Mouse (Mus musculus): ENCODE results near the gene Tnfrsf11a. TPM values are rescaled to one million over a fixed set of nuclear protein-coding genes. Genes with fewer than 3 reads are reported as not detected.
A peak's percentile ranks its signal among the peaks of the same experiment; 100 is the strongest.

Gene Tnfrsf11a
- total and polyA plus RNA-seq, 2 experiments, result 0.45 to 1.2 TPM

GRCm38 (mm10) chr1:105859740-105860139, 79.2 kb downstream of the Tnfrsf11a start:
- no peak for TF ChIP-seq CTCF (IDR thresholded peaks at IDR 0.05; ENCODE audit: low read depth, low read length)
- no peak for TF ChIP-seq POLR2A (IDR thresholded peaks at IDR 0.05; ENCODE audit: extremely low read depth, insufficient read depth, low read length)
- no peak for DNase-seq (ENCODE audit: extremely low read depth, low read depth, low spot score)
- Histone ChIP-seq H3K9ac (ENCODE audit: low read depth, low read length) (no peak overlapping the region), H3K4me3 (ENCODE audit: insufficient read depth, low read depth, low read length) (no peak overlapping the region), H3K27ac (replicated peaks; ENCODE audit: insufficient read depth, low read depth, low read length) (no peak overlapping the region), H3K79me2 (ENCODE audit: control insufficient read depth, insufficient read depth, low read length) (no peaks in the 10 kb centered on the region), H3K4me1 (ENCODE audit: control insufficient read depth, insufficient read depth, low read length) (no peaks in the 10 kb centered on the region), H3K36me3 (ENCODE audit: control insufficient read depth, insufficient read depth, low read length) (no peaks in the 10 kb centered on the region), H3K27me3 (ENCODE audit: control insufficient read depth, insufficient read depth, low read length) (no peaks in the 10 kb centered on the region)
- WGBS, result 92% methylated on average over 2 of the region's 2 CpGs

GRCm38 (mm10) chr1:105876589-105876988, 96.1 kb downstream of the Tnfrsf11a start:
- TF ChIP-seq CTCF (IDR thresholded peaks at IDR 0.05; ENCODE audit: low read depth, low read length), result no peak
- no peak for TF ChIP-seq POLR2A (IDR thresholded peaks at IDR 0.05; ENCODE audit: extremely low read depth, insufficient read depth, low read length)
- WGBS, result 90% methylated on average over 6 of the region's 6 CpGs
- no peaks in the 10 kb centered on the region for H3K27me3 ChIP-seq (ENCODE audit: control insufficient read depth, insufficient read depth, low read length)
- no peaks in the 10 kb centered on the region for H3K36me3 ChIP-seq (ENCODE audit: control insufficient read depth, insufficient read depth, low read length)
- no peaks in the 10 kb centered on the region for H3K4me1 ChIP-seq (ENCODE audit: control insufficient read depth, insufficient read depth, low read length)
- no peaks in the 10 kb centered on the region for H3K79me2 ChIP-seq (ENCODE audit: control insufficient read depth, insufficient read depth, low read length)
- no peak for DNase-seq (ENCODE audit: extremely low read depth, low read depth, low spot score)
- H3K9ac ChIP-seq (ENCODE audit: low read depth, low read length), result no peak overlapping the region
- H3K4me3 ChIP-seq (ENCODE audit: insufficient read depth, low read depth, low read length), result no peak overlapping the region
- no peak overlapping the region for H3K27ac ChIP-seq (replicated peaks; ENCODE audit: insufficient read depth, low read depth, low read length)

GRCm38 (mm10) chr1:105877808-105878207, 97.3 kb downstream of the Tnfrsf11a start:
- TF ChIP-seq POLR2A (IDR thresholded peaks at IDR 0.05; ENCODE audit: extremely low read depth, insufficient read depth, low read length) (no peak), CTCF (IDR thresholded peaks at IDR 0.05; ENCODE audit: low read depth, low read length) (no peak)
- no peak overlapping the region for H3K9ac ChIP-seq (ENCODE audit: low read depth, low read length)
- H3K36me3 ChIP-seq (ENCODE audit: control insufficient read depth, insufficient read depth, low read length), result no peaks in the 10 kb centered on the region
- no peaks in the 10 kb centered on the region for H3K27me3 ChIP-seq (ENCODE audit: control insufficient read depth, insufficient read depth, low read length)
- H3K4me3 ChIP-seq (ENCODE audit: insufficient read depth, low read depth, low read length), result no peak overlapping the region
- no peak overlapping the region for H3K27ac ChIP-seq (replicated peaks; ENCODE audit: insufficient read depth, low read depth, low read length)
- H3K4me1 ChIP-seq (ENCODE audit: control insufficient read depth, insufficient read depth, low read length), result no peaks in the 10 kb centered on the region
- WGBS, result 39% methylated on average over 5 of the region's 5 CpGs
- peak; percentile 13 for DNase-seq (ENCODE audit: extremely low read depth, low read depth, low spot score)
- no peaks in the 10 kb centered on the region for H3K79me2 ChIP-seq (ENCODE audit: control insufficient read depth, insufficient read depth, low read length)

GRCm38 (mm10) chr1:105878416-105878815, 97.9 kb downstream of the Tnfrsf11a start:
- no peaks in the 10 kb centered on the region for H3K36me3 ChIP-seq (ENCODE audit: control insufficient read depth, insufficient read depth, low read length)
- no peak overlapping the region for H3K27ac ChIP-seq (replicated peaks; ENCODE audit: insufficient read depth, low read depth, low read length)
- H3K27me3 ChIP-seq (ENCODE audit: control insufficient read depth, insufficient read depth, low read length), result no peaks in the 10 kb centered on the region
- TF ChIP-seq POLR2A (IDR thresholded peaks at IDR 0.05; ENCODE audit: extremely low read depth, insufficient read depth, low read length) (no peak), CTCF (IDR thresholded peaks at IDR 0.05; ENCODE audit: low read depth, low read length) (no peak)
- DNase-seq (ENCODE audit: extremely low read depth, low read depth, low spot score), result no peak
- 95% methylated on average over 11 of the region's 11 CpGs for WGBS
- H3K4me3 ChIP-seq (ENCODE audit: insufficient read depth, low read depth, low read length), result no peak overlapping the region
- no peak overlapping the region for H3K9ac ChIP-seq (ENCODE audit: low read depth, low read length)
- H3K79me2 ChIP-seq (ENCODE audit: control insufficient read depth, insufficient read depth, low read length), result no peaks in the 10 kb centered on the region
- no peaks in the 10 kb centered on the region for H3K4me1 ChIP-seq (ENCODE audit: control insufficient read depth, insufficient read depth, low read length)

- H3K36me3 ChIP-seq (ENCODE audit: control insufficient read depth, insufficient read depth, low read length), result no peaks in the 10 kb centered on the region
- TF ChIP-seq CTCF (IDR thresholded peaks at IDR 0.05; ENCODE audit: low read depth, low read length), result no peak
- H3K9ac ChIP-seq (ENCODE audit: low read depth, low read length), result no peak overlapping the region
- DNase-seq (ENCODE audit: extremely low read depth, low read depth, low spot score), result no peak
- H3K4me1 ChIP-seq (ENCODE audit: control insufficient read depth, insufficient read depth, low read length), result peaks cover 3% of the 10 kb centered on the region; the same call in 1 of the 2 replicates
- no peaks in the 10 kb centered on the region for H3K79me2 ChIP-seq (ENCODE audit: control insufficient read depth, insufficient read depth, low read length)
- 70% methylated on average over 25 of the region's 25 CpGs for WGBS
- H3K27ac ChIP-seq (replicated peaks; ENCODE audit: insufficient read depth, low read depth, low read length), result no peak overlapping the region
- H3K27me3 ChIP-seq (ENCODE audit: control insufficient read depth, insufficient read depth, low read length), result no peaks in the 10 kb centered on the region
- no peak overlapping the region for H3K4me3 ChIP-seq (ENCODE audit: insufficient read depth, low read depth, low read length)
These were observed 100.2 kb downstream of the Tnfrsf11a start for GRCm38 (mm10) chr1:105880555-105881304.

GRCm38 (mm10) chr1:105881466-105881865, 100.9 kb downstream of the Tnfrsf11a start:
- peaks cover 3% of the 10 kb centered on the region; the same call in 1 of the 2 replicates for H3K4me1 ChIP-seq (ENCODE audit: control insufficient read depth, insufficient read depth, low read length)
- H3K27ac ChIP-seq (replicated peaks; ENCODE audit: insufficient read depth, low read depth, low read length), result no peak overlapping the region
- H3K27me3 ChIP-seq (ENCODE audit: control insufficient read depth, insufficient read depth, low read length), result no peaks in the 10 kb centered on the region
- DNase-seq (ENCODE audit: extremely low read depth, low read depth, low spot score), result no peak
- 87% methylated on average over 7 of the region's 7 CpGs for WGBS
- H3K79me2 ChIP-seq (ENCODE audit: control insufficient read depth, insufficient read depth, low read length), result no peaks in the 10 kb centered on the region
- no peaks in the 10 kb centered on the region for H3K36me3 ChIP-seq (ENCODE audit: control insufficient read depth, insufficient read depth, low read length)
- TF ChIP-seq POLR2A (IDR thresholded peaks at IDR 0.05; ENCODE audit: extremely low read depth, insufficient read depth, low read length) (no peak), CTCF (IDR thresholded peaks at IDR 0.05; ENCODE audit: low read depth, low read length) (no peak)
- no peak overlapping the region for H3K4me3 ChIP-seq (ENCODE audit: insufficient read depth, low read depth, low read length)
- no peak overlapping the region for H3K9ac ChIP-seq (ENCODE audit: low read depth, low read length)

Measured in liver, adult 2 months (tissue).